Mouse (Mus musculus) heart, postnatal 0 days (tissue): ENCODE measurements around the gene Dpp8. TPM values are rescaled to one million over a fixed set of nuclear protein-coding genes. Genes with fewer than 3 reads are reported as not detected.
A peak's percentile ranks its signal among the peaks of the same experiment; 100 is the strongest.

Experiments used
- ATAC-seq: fragments of 200-750 bp; cut with Nextera tagmentation; 2 replicates; pipeline ENCODE4 v1.8.0; 2017; ENCODE audit warnings: low read depth, moderate number of reproducible peaks, moderate library complexity; ENCODE audit not compliant: insufficient read depth
- DNase-seq: peaks from one replicate; pipeline ENCODE4 v3.0.0-alpha.2; 2016; ENCODE audit warnings: low spot score
- H3K27ac ChIP-seq: fragments of 300-500 bp; sonication (generic); 2 replicates; pipeline ENCODE4 v1.5.1; 2014; ENCODE audit warnings: low read depth, mild to moderate bottlenecking
- H3K27me3 ChIP-seq: fragments of 300-500 bp; sonication (generic); 2 replicates; pipeline ENCODE4 v1.6.1; 2014; ENCODE audit warnings: low read length, mixed read lengths; ENCODE audit not compliant: control insufficient read depth, insufficient read depth
- H3K36me3 ChIP-seq: fragments of 300-500 bp; sonication (generic); replicated peaks from 2 replicates; pipeline ENCODE4 v1.6.1; 2014; ENCODE audit warnings: low read length, mixed read lengths; ENCODE audit not compliant: control insufficient read depth, insufficient read depth
- H3K4me1 ChIP-seq: fragments of 300-500 bp; sonication (generic); 2 replicates; pipeline ENCODE4 v1.6.1; 2014; ENCODE audit warnings: antibody characterized with exemption; ENCODE audit not compliant: control insufficient read depth, insufficient read depth
- H3K4me2 ChIP-seq: fragments of 300-500 bp; sonication (generic); 2 replicates; pipeline ENCODE4 v1.6.1; 2014; ENCODE audit warnings: low read depth, mild to moderate bottlenecking, low read length, moderate library complexity
- H3K4me3 ChIP-seq: fragments of 300-500 bp; sonication (generic); 2 replicates; pipeline ENCODE4 v1.5.1; 2014; ENCODE audit warnings: low read depth, low read length
- H3K9ac ChIP-seq: fragments of 300-500 bp; sonication (generic); replicated peaks from 2 replicates; pipeline ENCODE4 v1.6.1; 2014; ENCODE audit warnings: low read depth, low read length, mixed read lengths
- H3K9me3 ChIP-seq: fragments of 300-500 bp; sonication (generic); replicated peaks from 2 replicates; pipeline ENCODE4 v1.6.1; 2016; ENCODE audit warnings: low read length; ENCODE audit not compliant: control insufficient read depth
- CTCF ChIP-seq: IDR thresholded peaks from 2 replicates; pipeline ENCODE4 v1.5.1; 2016; ENCODE audit warnings: antibody characterized with exemption, control low read depth, low read depth
- EP300 ChIP-seq: IDR thresholded peaks from 2 replicates; pipeline ENCODE4 v1.6.1; 2016; ENCODE audit warnings: antibody characterized with exemption, low read depth
- WGBS: fragments of 180-500 bp; shearing (Covaris S2); extraction: QIAGEN DNeasy Blood & Tissue Kit; methylation state at CpG from one replicate; pipeline ENCODE4 v1.1.7; 2014; 5-methylcytosine and 5-hydroxymethylcytosine counted together
- polyA plus RNA-seq: library from polyadenylated mRNA; unstranded; fragments of >200 nt; fragmentation: Nextera tagmentation; extraction: Ambion mirVana; gene quantifications from 2 replicates; pipeline ENCODE4 v1.2.1, GENCODE M21; 2015
- total RNA-seq: library from RNA; depleted of rRNA; stranded (reverse); fragments of >200 nt; gene quantifications from 2 replicates; pipeline ENCODE4 v1.2.3, GENCODE M21; 2014; ENCODE audit warnings: low replicate concordance

Gene Dpp8
- total and polyA plus RNA-seq, 2 experiments from 2014 or later = 17.5 to 39.4 TPM

GRCm38 (mm10) chr9:65019146-65019545 lies 13.1 kb upstream of the Dpp8 start:
- TF ChIP-seq CTCF (no peak), EP300 (no peak)
- H3K4me2 ChIP-seq = no peak overlapping the region
- peaks cover 21% of the 10 kb centered on the region for H3K4me1 ChIP-seq
- no peak overlapping the region for H3K9ac ChIP-seq
- no peaks in the 10 kb centered on the region for H3K36me3 ChIP-seq
- no peaks in the 10 kb centered on the region for H3K27me3 ChIP-seq
- no peak for ATAC-seq
- no peak overlapping the region for H3K27ac ChIP-seq
- no peak for DNase-seq
- no peaks in the 10 kb centered on the region for H3K9me3 ChIP-seq
- H3K4me3 ChIP-seq = no peak overlapping the region
- 50% methylated on average over 3 of the region's 3 CpGs for WGBS

- Histone ChIP-seq H3K36me3 (no peaks in the 10 kb centered on the region), H3K9me3 (no peaks in the 10 kb centered on the region), H3K4me2 (peak overlapping the region; percentile 76), H3K4me3 (0 out of 2 replicates have a peak overlapping the region, but pooled peaks have one; percentile 75), H3K9ac (no peak overlapping the region), H3K4me1 (peaks cover 21% of the 10 kb centered on the region), H3K27me3 (no peaks in the 10 kb centered on the region), H3K27ac (no peak overlapping the region)
- no peak for DNase-seq
- ATAC-seq = no peak
- no peak for TF ChIP-seq EP300
- TF ChIP-seq CTCF = no peak
- WGBS = 46% methylated on average over 4 of the region's 4 CpGs
These were observed 12.1 kb upstream of the Dpp8 start for GRCm38 (mm10) chr9:65020128-65020527.

- ATAC-seq (peak; percentile 94), DNase-seq (peak; percentile 92)
- peaks cover 12% of the 10 kb centered on the region for H3K4me1 ChIP-seq
- no peaks in the 10 kb centered on the region for H3K9me3 ChIP-seq
- TF ChIP-seq EP300 = no peak
- no peaks in the 10 kb centered on the region for H3K36me3 ChIP-seq
- no peaks in the 10 kb centered on the region for H3K27me3 ChIP-seq
- under 1% methylated on average over 73 of the region's 81 CpGs for WGBS
- peak within 1 kb of the TSS; percentile 76 for H3K27ac ChIP-seq
- H3K9ac ChIP-seq = peak within 1 kb of the TSS; percentile 80
- peak within 1 kb of the TSS; percentile 75 for H3K4me3 ChIP-seq
- peak within 1 kb of the TSS; percentile 76 for H3K4me2 ChIP-seq
These were observed 11.0 kb upstream of the Dpp8 start, which contains the start of gene Hacd3 for GRCm38 (mm10) chr9:65020991-65021886. TSS of gene Hacd3 (minus strand) at chr9:65021693.

GRCm38 (mm10) chr9:65021887-65022579 lies 10.2 kb upstream of the Dpp8 start:
- WGBS = 24% methylated on average over 9 of the region's 9 CpGs
- H3K27ac ChIP-seq = peak overlapping the region; percentile 76
- no peak for TF ChIP-seq CTCF
- TF ChIP-seq EP300 = no peak
- H3K27me3 ChIP-seq = no peaks in the 10 kb centered on the region
- H3K9ac ChIP-seq = peak overlapping the region; percentile 80
- peak overlapping the region; percentile 75 for H3K4me3 ChIP-seq
- peaks cover 12% of the 10 kb centered on the region for H3K4me1 ChIP-seq
- peak; percentile 6 for ATAC-seq
- H3K4me2 ChIP-seq = peak overlapping the region; percentile 76
- no peaks in the 10 kb centered on the region for H3K36me3 ChIP-seq
- no peaks in the 10 kb centered on the region for H3K9me3 ChIP-seq
- DNase-seq = no peak

- ATAC-seq (no peak), DNase-seq (no peak)
- Histone ChIP-seq H3K4me3 (no peak overlapping the region), H3K9me3 (no peaks in the 10 kb centered on the region), H3K27ac (no peak overlapping the region), H3K4me2 (no peak overlapping the region), H3K36me3 (no peaks in the 10 kb centered on the region), H3K4me1 (peaks cover 12% of the 10 kb centered on the region), H3K27me3 (no peaks in the 10 kb centered on the region), H3K9ac (no peak overlapping the region)
- 58% methylated on average over 4 of the region's 4 CpGs for WGBS
- TF ChIP-seq CTCF (no peak), EP300 (no peak)
These were observed 9.6 kb upstream of the Dpp8 start for GRCm38 (mm10) chr9:65022580-65023135.
